Mouse (Mus musculus) skeletal muscle tissue, adult 2 months (tissue): ENCODE results near the gene Hyal5.

ENCODE experiments used
- DNase-seq: peaks from one replicate; pipeline ENCODE4 v3.0.0-alpha.2; 2012; ENCODE audit warnings: low read depth, low spot score

Gene Hyal5

DNA sequence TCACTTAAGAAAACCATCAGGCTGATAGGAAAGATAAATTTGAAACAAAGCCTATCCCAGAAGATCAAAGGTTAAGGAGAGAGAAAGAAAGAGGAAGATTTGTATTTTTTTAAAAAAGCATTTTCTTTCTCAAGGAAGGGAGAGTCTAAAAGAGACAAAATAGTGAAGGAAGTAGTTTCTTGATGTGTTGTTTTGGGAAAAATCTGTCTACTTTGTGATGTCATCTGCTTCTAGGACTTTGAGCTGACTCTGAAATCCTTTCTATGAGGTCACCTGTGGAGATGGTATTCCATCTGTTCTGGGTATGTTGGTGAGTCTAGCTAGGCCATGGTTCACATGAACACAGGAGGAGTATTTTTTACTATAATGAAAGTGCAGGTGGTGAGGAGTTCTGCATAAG is at the start of gene Hyal5:
Gene Hyal5, plus strand, starts transcription at position 301 of the 400 bp plus-strand sequence.
- no peak for DNase-seq

DNA sequence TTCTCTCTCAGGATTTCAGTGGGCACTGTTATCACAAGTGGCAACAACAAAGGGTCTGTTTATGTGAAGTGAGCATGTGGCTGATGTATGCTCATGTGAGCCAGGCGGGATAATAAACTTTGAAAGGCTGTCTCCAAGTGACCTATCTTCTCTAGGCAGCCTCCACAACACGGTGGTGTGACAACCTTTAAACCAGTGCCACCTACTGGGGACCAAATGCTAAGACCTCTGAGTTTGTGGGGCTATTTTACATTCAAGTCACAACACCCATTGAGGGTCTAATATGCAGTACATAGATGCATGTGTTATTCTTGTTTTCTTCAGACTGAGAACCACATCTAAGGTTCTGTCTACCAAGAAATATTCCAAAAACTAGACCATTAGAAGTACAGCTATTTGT is 35.7 kb upstream of the Hyal5 start:
- no peak for DNase-seq

DNA sequence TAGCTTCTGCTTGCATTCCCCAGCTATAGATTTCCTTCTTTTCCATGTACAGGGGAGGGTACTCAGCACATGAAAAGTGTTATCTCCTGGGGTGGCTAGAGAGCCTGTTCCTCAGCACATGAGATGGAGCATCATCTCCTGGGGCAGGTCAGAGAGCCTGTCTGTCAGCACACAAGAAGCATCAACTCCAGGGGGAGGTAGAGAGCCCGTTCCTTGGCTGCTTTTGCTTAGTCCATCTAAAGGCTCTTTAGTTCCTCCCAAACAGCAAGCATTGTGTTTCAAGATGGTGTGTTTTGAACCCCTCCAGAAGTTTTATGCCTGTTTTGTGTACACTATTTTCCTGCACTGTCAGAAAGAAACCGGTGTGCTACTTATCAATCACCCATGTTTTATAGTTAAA is 2.5 kb downstream of the Hyal5 start:
- DNase-seq: no peak

DNA sequence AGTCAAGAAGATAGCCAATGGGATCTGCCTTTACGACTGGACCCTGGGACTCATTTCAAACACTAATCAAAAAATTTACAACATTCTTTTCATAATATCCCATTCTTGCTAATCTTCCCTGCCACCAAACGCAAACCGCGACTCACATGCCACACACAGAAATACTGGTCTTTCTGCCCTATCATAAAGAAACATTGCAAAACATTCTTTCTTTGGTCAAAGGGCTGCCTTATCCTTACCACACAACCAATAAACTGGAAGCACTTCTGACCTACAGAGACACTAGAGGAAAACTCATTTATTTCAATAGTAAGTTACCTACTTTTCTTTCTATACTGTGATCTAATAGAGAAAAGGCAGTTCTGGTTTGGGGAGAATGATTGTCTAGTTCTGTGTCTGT is 5.9 kb downstream of the Hyal5 start:
- no peak for DNase-seq

DNA sequence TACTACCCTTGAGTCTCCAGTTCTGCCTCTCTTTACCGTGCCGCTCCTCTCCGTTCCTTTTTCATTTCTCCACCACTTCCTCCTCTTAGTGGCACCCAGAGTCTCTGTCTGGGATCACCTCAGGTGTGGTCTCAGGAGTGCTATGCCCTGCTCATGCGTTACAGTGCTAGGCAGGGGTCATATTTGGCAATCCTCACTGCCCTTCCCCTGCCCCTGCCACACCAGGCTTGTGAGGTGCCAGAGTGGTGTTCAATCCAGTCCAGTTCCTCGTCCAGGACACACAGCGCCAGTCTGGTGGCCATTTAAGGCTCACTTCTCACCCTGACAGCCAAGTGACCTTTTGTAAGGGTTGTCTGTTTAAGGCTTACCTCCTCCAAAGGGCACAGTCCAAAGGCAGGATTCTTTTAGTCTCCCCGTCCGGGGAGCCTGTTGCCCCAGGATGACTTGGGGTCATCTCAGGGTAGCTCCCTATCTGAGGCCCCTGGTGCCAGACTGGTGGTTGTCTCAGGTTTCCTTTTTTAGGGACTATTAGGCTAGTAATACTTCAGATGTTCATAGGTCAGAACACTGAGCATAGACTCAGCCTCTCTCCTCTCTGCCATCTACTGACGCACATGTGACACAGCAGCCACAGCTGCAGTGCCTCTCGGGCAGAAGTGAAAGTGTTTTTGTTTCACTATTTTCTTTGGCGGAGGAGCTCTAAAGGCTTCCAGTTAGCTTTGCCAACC is 36.5 kb downstream of the Hyal5 start:
- peak; percentile 30 for DNase-seq

DNA sequence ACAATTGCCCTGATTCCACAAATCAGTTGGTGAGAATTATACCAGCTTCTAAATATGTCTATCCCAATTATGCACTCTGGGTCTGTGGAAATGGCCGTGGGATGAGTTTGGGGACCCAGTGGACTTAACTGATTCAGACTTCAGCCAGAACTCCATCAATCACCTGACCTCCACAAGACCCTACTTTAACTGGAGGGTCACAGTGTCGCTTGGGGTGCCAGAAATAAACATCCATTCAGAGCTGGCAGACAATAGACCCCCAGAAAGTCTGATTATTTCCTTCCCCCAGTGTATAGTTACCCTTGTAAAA is 37.0 kb downstream of the Hyal5 start:
- DNase-seq: no peak

DNA sequence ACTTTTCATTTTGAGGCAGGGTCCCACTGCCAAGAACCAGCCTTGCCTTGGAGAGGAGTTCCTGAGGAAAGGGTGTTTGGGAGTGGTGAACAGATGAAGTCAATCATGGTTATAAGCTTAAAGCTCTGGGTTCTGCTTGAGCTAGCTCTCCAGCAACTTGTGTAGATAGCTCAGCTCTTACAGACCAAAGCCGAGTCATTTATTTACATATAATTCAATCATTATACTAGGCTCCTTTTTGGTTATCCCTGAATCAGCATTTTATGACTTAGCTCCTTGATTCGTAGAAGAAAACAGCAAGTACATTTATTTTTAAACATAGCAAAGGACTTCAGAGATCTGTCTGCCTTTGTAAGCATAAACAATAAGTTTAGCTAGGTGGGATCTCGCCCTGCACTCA is 47.3 kb downstream of the Hyal5 start:
- no peak for DNase-seq

DNA sequence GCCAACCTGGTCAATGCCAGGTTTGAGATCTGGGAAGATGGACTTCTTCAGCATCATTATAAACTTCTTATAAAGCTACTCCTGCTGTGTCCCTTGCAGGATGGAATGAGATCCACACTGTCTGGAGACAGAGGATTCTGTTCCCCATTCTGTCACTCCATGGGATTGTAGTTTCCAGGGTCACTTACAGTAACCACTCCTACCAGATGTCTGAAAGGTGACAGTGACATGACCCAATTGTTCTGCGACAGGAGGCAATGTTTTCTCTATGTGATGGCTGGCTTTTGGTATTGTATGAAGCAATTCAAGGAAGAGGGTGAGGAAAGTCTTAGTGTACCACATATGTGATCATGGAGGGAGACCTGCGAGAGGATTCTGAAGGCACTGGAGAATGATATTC is 50.0 kb downstream of the Hyal5 start:
- no peak for DNase-seq

DNA sequence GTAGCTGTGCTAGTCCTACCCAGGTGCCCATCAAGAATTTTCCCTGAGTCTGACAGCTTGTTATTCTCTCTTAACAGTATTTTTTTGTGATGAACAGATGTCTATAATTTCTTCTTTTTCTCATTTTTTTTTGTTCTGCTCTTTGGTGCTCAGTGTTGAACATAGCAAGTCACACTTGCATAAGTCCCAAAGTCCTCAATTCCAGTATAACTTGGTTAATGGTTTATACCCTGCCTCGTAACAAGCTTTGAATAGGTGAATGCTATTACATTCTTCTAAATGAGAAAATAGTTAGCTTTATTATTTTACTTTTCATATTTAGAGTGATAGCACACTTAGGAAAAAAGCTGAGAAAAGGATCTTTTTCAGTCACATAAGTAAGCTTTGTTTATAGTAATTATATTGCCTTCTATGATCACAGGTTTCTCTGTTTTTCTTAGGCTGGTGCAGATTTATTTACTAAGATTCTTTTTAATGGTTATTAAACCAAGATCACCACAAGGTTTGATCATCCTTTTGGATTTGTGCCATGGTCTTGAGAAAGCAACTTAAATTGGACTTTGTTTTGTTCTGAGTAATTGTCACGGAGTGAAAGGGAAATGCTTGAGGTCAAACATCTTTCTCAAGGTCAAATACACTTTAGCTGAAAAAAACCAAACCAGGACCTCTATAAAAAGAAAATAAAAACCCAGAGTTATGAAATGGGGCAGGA is 52.4 kb downstream of the Hyal5 start:
- DNase-seq: no peak

DNA sequence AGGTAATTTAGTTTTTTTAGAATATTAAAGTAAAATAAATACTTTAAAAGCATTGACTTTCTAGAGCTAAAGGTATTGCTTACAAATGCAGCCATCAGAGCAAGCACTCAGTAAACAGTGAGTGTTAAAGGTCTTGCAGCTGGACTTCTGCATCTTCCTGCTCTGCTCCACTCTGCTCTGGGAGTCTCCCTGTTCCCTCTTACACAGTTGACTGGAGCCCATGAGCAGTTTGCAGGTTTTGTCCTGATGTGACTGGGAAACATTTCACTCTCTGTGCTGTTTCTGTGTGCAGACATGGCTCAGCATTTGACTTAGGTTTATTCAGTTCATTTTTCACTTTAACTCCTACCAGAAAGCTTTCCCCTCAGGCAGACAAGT is 52.9 kb downstream of the Hyal5 start:
- DNase-seq: no peak

DNA sequence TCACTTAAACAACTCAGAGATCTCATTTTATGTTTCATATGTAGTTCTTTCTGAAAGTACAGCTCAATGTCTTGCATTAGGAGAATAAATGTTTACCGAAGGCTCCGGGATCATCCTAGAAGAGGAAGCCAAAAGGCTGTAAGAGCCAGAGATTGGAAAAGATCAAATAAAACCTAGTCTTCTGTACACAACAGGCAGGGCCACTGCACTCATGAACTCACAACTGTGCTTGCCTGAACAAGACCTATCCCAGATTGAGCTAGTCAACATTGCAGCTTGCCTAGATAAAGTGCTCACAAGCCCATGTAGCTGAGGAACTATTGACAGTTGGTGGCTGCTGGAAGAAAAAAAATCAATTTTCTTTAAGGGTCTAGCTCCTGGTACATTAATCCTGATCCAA is 55.8 kb downstream of the Hyal5 start:
- no peak for DNase-seq

DNA sequence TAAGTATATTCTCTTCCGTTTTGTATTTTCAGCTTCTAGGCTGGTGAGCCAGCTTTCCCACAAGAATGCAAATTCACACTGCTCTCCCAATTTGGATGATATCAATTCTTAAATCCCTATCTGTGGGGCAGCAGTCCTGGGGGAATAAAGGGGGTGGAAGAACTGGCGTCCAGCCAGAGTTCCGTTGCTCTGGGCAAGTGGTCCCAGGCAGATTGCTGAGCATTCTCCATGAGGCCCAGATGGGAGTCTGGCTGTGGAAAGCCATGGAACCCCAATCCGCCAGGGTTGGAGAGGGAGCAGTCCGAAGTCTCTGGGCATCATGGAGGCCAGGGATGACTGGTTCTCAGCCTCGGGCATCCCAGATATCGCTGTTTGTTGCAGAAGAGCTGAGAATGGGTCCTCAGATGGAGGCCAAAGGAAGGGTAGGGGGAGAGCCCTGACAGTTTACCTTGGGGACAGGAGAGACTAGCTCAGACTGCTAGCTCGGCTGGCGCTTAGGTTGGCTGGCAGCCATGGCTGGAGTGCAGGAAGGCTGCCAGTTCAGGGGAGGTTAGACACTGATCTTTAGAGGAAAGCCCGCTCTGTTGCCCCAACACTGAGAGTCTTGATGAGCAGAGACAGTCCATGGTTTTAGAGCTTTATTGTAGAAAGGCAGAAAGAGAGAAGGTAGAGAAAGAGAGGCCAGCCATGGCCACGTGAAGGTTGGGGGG is 67.4 kb downstream of the Hyal5 start:
- no peak for DNase-seq
